Mouse (Mus musculus): ENCODE data around the gene Adnp.

Adnp gene

GRCm38 (mm10) chr2:168206725-168207644, at the start of gene Adnp:
Adnp (minus strand) TSS chr2:168207112.
- peak; percentile 94 for DNase-seq

- DNase-seq = no peak
Measured at GRCm38 (mm10) chr2:168256506-168256905, 49.6 kb upstream of the Adnp start.

- no peak for DNase-seq
Measured at GRCm38 (mm10) chr2:168253822-168254221, 46.9 kb upstream of the Adnp start.

- peak in 1 of 2 experiments; percentile 50 for DNase-seq
Measured at GRCm38 (mm10) chr2:168252639-168253292, 45.9 kb upstream of the Adnp start.

- DNase-seq = peak; percentile 84 to 93
Measured at GRCm38 (mm10) chr2:168250270-168250669, 43.4 kb upstream of the Adnp start.

- peak in 1 of 2 experiments; percentile 17 for DNase-seq
Measured at GRCm38 (mm10) chr2:168248856-168249245, 41.9 kb upstream of the Adnp start.

- no peak for DNase-seq
Measured at GRCm38 (mm10) chr2:168248167-168248855, 41.4 kb upstream of the Adnp start.

- DNase-seq = no peak
Measured at GRCm38 (mm10) chr2:168245571-168245970, 38.7 kb upstream of the Adnp start.

- DNase-seq = no peak
Measured at GRCm38 (mm10) chr2:168243278-168243677, 36.4 kb upstream of the Adnp start.

- no peak for DNase-seq
Measured at GRCm38 (mm10) chr2:168242841-168243240, 35.9 kb upstream of the Adnp start.

- DNase-seq = no peak
Measured at GRCm38 (mm10) chr2:168238335-168238734, 31.4 kb upstream of the Adnp start.

GRCm38 (mm10) chr2:168233286-168233685, 26.4 kb upstream of the Adnp start:
- no peak for DNase-seq

- DNase-seq = no peak
Measured at GRCm38 (mm10) chr2:168231471-168231829, 24.5 kb upstream of the Adnp start.

GRCm38 (mm10) chr2:168230773-168231470, 24.0 kb upstream of the Adnp start:
- peak in 1 of 2 experiments; percentile 63 for DNase-seq

GRCm38 (mm10) chr2:168230026-168230728, 23.3 kb upstream of the Adnp start, which contains the start of the genes Gm20716, Dpm1 and Mocs3:
Gm20716 (minus strand) TSS chr2:168230364.
Dpm1 (minus strand) TSS chr2:168230591.
Mocs3 (plus strand) TSS chr2:168230622.
- peak; percentile 88 to 93 for DNase-seq

GRCm38 (mm10) chr2:168229116-168230025, 22.5 kb upstream of the Adnp start:
- DNase-seq = peak in 1 of 2 experiments; percentile 64

- DNase-seq = no peak
Measured at GRCm38 (mm10) chr2:168223326-168223725, 16.4 kb upstream of the Adnp start.

- DNase-seq = no peak
Measured at GRCm38 (mm10) chr2:168213788-168214397, 7.0 kb upstream of the Adnp start.

- no peak for DNase-seq
Measured at GRCm38 (mm10) chr2:168207883-168208282, 971 bp upstream of the Adnp start.
